Mouse (Mus musculus) heart, embryonic 13.5 days (tissue): ENCODE measurements at regions not wholly inside any gene's neighbourhood (a gene's known extent, or its start where the extent isn't known, plus 50 kb on each side); places are given as distances from the start of the nearest gene placed in this dataset.
"Not testable (repeated sequence)": the region's sequence is repeated elsewhere in the genome, so short reads cannot be mapped to it uniquely, and the experiment has no call there.

Experiments used
- ATAC-seq: fragments of 200-750 bp; cut with Nextera tagmentation; 2 replicates; pipeline ENCODE4 v1.8.0; 2017; ENCODE audit warnings: moderate TSS enrichment; ENCODE audit not compliant: insufficient number of reproducible peaks, low FRiP score, low TSS enrichment; ENCODE audit errors: extremely low read depth
- H3K27ac ChIP-seq: fragments of 300-500 bp; sonication (generic); replicated peaks from 2 replicates; pipeline ENCODE4 v1.5.1; 2015; ENCODE audit warnings: moderate library complexity, mild to moderate bottlenecking, inconsistent platforms
- H3K27me3 ChIP-seq: fragments of 300-500 bp; sonication (generic); replicated peaks from 2 replicates; pipeline ENCODE4 v1.6.1; 2015; ENCODE audit warnings: mild to moderate bottlenecking, inconsistent platforms
- H3K36me3 ChIP-seq: fragments of 300-500 bp; sonication (generic); 2 replicates; pipeline ENCODE4 v1.6.1; 2015; ENCODE audit warnings: mild to moderate bottlenecking, inconsistent platforms
- H3K4me1 ChIP-seq: fragments of 300-500 bp; sonication (generic); 2 replicates; pipeline ENCODE4 v1.6.1; 2015; ENCODE audit warnings: inconsistent platforms
- H3K4me2 ChIP-seq: fragments of 300-500 bp; sonication (generic); 2 replicates; pipeline ENCODE4 v1.6.1; 2015; ENCODE audit warnings: inconsistent platforms, mild to moderate bottlenecking, moderate library complexity
- H3K4me3 ChIP-seq: fragments of 300-500 bp; sonication (generic); 2 replicates; pipeline ENCODE4 v1.5.1; 2015; ENCODE audit warnings: moderate library complexity, mild to moderate bottlenecking, inconsistent platforms
- H3K9ac ChIP-seq: fragments of 300-500 bp; sonication (generic); 2 replicates; pipeline ENCODE4 v1.6.1; 2015; ENCODE audit warnings: inconsistent platforms, mild to moderate bottlenecking, moderate library complexity
- H3K9me3 ChIP-seq: fragments of 300-500 bp; sonication (generic); 2 replicates; pipeline ENCODE4 v1.6.1; 2016; ENCODE audit warnings: inconsistent platforms
- WGBS: fragments of 180-500 bp; shearing (Covaris S2); methylation state at CpG from one replicate; pipeline ENCODE4 v1.1.7; 2015; ENCODE audit warnings: mixed read lengths; 5-methylcytosine and 5-hydroxymethylcytosine counted together

- Histone ChIP-seq H3K9me3 (no peaks in the 10 kb centered on the region), H3K4me1 (no peaks in the 10 kb centered on the region), H3K4me3 (no peak overlapping the region), H3K36me3 (no peaks in the 10 kb centered on the region), H3K4me2 (no peak overlapping the region), H3K27me3 (no peaks in the 10 kb centered on the region), H3K9ac (no peak overlapping the region), H3K27ac (no peak overlapping the region)
- no peak for ATAC-seq
- 55% methylated on average over 1 of the region's 1 CpGs for WGBS
Measured at GRCm38 (mm10) chrX:18960465-18960864, 499.3 kb upstream of the 4930578C19Rik start.

DNA sequence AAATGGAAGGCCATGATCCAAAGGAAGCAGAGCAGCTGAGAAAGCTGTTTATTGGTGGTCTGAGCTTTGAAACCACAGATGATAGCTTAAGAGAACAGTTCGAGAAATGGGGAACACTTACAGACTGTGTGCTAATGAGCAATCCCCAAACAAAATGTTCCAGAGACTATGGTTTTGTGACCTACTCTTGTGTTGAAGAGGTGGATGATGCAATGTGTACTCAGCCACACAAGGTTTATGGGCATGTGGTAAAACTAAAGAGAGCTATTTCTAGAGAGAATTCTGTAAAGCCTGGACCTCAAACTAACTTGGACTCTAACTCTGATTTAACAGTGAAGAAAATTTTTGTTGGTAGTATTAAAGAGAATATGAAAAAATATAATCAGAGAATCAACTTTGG is 481.4 kb upstream of the 4930578C19Rik start:
- Histone ChIP-seq H3K36me3 (no peaks in the 10 kb centered on the region), H3K4me2 (no peak overlapping the region), H3K9me3 (no peaks in the 10 kb centered on the region), H3K4me1 (no peaks in the 10 kb centered on the region), H3K27ac (no peak overlapping the region), H3K27me3 (no peaks in the 10 kb centered on the region), H3K9ac (no peak overlapping the region), H3K4me3 (no peak overlapping the region)
- 57% methylated on average over 1 of the region's 1 CpGs for WGBS
- no peak for ATAC-seq

GRCm38 (mm10) chrX:18933340-18933739 is 472.1 kb upstream of the 4930578C19Rik start:
- H3K4me3 ChIP-seq: no peak overlapping the region
- no peak for ATAC-seq
- no peaks in the 10 kb centered on the region for H3K4me1 ChIP-seq
- H3K36me3 ChIP-seq: no peaks in the 10 kb centered on the region
- 35% methylated on average over 1 of the region's 1 CpGs for WGBS
- no peak overlapping the region for H3K4me2 ChIP-seq
- H3K9me3 ChIP-seq: no peaks in the 10 kb centered on the region
- no peaks in the 10 kb centered on the region for H3K27me3 ChIP-seq
- H3K9ac ChIP-seq: no peak overlapping the region
- no peak overlapping the region for H3K27ac ChIP-seq

DNA sequence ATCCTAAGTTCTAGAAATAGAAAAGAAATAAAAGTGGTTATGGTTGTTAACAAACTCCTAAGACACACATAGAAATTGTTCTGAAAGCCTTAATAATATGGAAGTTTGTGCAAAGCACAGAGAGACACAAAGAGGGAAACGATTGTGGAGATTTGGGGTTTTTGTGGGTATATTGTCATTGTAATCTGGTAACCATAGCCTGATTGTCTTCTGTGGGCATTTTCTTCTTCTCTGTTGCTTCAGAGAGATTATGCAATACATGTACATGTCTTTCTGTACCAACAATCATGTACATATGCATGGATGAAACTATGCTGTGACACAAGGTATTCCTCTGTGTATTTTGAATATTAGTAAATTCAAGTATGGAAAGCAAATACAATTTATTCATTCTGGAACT is 461.9 kb upstream of the 4930578C19Rik start:
- WGBS: 69% methylated on average over 1 of the region's 1 CpGs
- Histone ChIP-seq H3K27ac (no peak overlapping the region), H3K4me2 (no peak overlapping the region), H3K36me3 (no peaks in the 10 kb centered on the region), H3K4me1 (no peaks in the 10 kb centered on the region), H3K27me3 (no peaks in the 10 kb centered on the region), H3K9me3 (no peaks in the 10 kb centered on the region), H3K4me3 (no peak overlapping the region), H3K9ac (no peak overlapping the region)
- no peak for ATAC-seq

DNA sequence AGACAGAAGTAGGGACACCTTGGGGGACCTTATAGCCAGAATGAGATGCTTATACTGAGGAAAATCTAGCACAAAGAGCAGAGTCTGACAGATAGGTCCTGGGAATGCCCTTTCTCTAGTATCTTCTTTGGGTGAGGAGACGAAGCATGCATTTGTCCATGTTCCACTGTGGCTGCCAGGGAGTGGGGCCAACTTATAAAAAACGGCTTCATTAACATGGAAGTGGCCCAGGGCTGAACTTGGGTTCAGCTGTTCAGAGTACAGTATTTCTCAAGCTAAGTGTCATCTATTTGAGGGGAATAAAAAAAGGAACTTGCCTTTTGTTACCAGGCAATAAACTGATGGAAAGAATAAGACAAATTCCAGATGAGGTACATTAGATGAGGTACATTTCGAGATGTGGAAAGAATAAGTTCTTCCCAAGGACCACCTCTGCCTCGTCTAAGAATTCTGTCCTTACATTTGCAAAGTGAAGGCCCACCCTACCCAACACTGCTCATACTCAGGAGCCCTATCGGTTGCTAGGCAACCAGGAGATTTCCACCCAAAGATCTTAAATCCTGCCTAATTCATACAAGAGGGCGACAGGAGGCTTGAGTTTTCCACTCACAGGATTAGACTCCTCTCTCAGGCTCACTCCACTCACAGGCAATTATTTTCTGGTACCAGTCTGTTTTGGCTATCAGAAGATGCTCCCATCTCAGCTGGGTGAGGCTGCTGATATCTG is 460.3 kb upstream of the 4930578C19Rik start:
- Histone ChIP-seq H3K27ac (no peak overlapping the region), H3K4me3 (no peak overlapping the region), H3K4me1 (no peaks in the 10 kb centered on the region), H3K9ac (no peak overlapping the region), H3K36me3 (no peaks in the 10 kb centered on the region), H3K9me3 (no peaks in the 10 kb centered on the region), H3K4me2 (no peak overlapping the region), H3K27me3 (no peaks in the 10 kb centered on the region)
- no peak for ATAC-seq
- 54% methylated on average over 6 of the region's 6 CpGs for WGBS

GRCm38 (mm10) chrX:18882784-18883171 is 421.6 kb upstream of the 4930578C19Rik start:
- Histone ChIP-seq H3K27ac (no peak overlapping the region), H3K4me3 (no peak overlapping the region)

GRCm38 (mm10) chrX:18882088-18882783 is 421.0 kb upstream of the 4930578C19Rik start:
- H3K27ac ChIP-seq: no peak overlapping the region
- ATAC-seq: no peak
- no peaks in the 10 kb centered on the region for H3K36me3 ChIP-seq
- H3K4me1 ChIP-seq: no peaks in the 10 kb centered on the region
- WGBS: 47% methylated on average over 8 of the region's 8 CpGs
- no peaks in the 10 kb centered on the region for H3K27me3 ChIP-seq
- H3K9me3 ChIP-seq: no peaks in the 10 kb centered on the region
- H3K4me2 ChIP-seq: no peak overlapping the region
- no peak overlapping the region for H3K4me3 ChIP-seq
- no peak overlapping the region for H3K9ac ChIP-seq

More at GRCm38 (mm10) chrX:18882784-18883171, 421.6 kb upstream of the 4930578C19Rik start:
- H3K4me1 ChIP-seq: no peaks in the 10 kb centered on the region
- no peak overlapping the region for H3K9ac ChIP-seq
- ATAC-seq: no peak
- H3K27me3 ChIP-seq: no peaks in the 10 kb centered on the region
- 57% methylated on average over 2 of the region's 2 CpGs for WGBS
- no peaks in the 10 kb centered on the region for H3K36me3 ChIP-seq
- H3K4me2 ChIP-seq: no peak overlapping the region
- H3K9me3 ChIP-seq: no peaks in the 10 kb centered on the region

GRCm38 (mm10) chrX:18875734-18876133 is 414.5 kb upstream of the 4930578C19Rik start:
- Histone ChIP-seq H3K4me2 (no peak overlapping the region), H3K36me3 (no peaks in the 10 kb centered on the region), H3K4me1 (no peaks in the 10 kb centered on the region), H3K27ac (no peak overlapping the region), H3K9ac (no peak overlapping the region), H3K27me3 (no peaks in the 10 kb centered on the region), H3K9me3 (no peaks in the 10 kb centered on the region), H3K4me3 (no peak overlapping the region)
- 76% methylated on average over 1 of the region's 1 CpGs for whole genome bisulfite sequencing
- ATAC-seq: no peak

DNA sequence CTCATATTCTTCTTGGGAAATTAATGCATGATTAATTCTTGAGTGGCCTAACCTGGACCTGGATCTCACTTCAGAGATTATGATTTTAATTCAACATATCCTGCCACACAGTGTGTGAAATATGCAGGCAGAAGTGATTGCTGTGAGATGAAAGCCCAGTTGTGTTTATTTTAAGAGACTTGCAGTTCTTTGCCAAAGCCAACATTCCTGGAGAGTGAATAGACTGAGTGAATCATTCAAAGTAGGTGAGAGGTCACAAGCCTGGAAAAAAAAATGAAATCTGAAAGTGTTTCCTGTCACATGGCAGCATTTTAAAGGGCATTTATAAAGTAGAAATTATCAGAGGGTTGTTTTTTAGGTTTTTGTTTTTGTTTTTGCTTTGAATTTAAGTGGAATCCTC is 412.9 kb upstream of the 4930578C19Rik start:
- ATAC-seq: no peak
- no peaks in the 10 kb centered on the region for H3K27me3 ChIP-seq
- no peaks in the 10 kb centered on the region for H3K36me3 ChIP-seq

GRCm38 (mm10) chrX:18838668-18839067 is 377.5 kb upstream of the 4930578C19Rik start:
- no peak overlapping the region for H3K9ac ChIP-seq
- no peaks in the 10 kb centered on the region for H3K4me1 ChIP-seq
- no peak for ATAC-seq
- no peaks in the 10 kb centered on the region for H3K9me3 ChIP-seq
- no peaks in the 10 kb centered on the region for H3K27me3 ChIP-seq
- WGBS: 40% methylated on average over 3 of the region's 3 CpGs
- H3K4me2 ChIP-seq: no peak overlapping the region
- no peak overlapping the region for H3K4me3 ChIP-seq
- H3K36me3 ChIP-seq: no peaks in the 10 kb centered on the region
- no peak overlapping the region for H3K27ac ChIP-seq

More for the DNA sequence above, 412.9 kb upstream of the 4930578C19Rik start:
- Histone ChIP-seq H3K4me2 (no peak overlapping the region), H3K4me1 (no peaks in the 10 kb centered on the region), H3K9me3 (no peaks in the 10 kb centered on the region), H3K27ac (peak overlapping the region; percentile 72), H3K9ac (no peak overlapping the region), H3K4me3 (no peak overlapping the region)

DNA sequence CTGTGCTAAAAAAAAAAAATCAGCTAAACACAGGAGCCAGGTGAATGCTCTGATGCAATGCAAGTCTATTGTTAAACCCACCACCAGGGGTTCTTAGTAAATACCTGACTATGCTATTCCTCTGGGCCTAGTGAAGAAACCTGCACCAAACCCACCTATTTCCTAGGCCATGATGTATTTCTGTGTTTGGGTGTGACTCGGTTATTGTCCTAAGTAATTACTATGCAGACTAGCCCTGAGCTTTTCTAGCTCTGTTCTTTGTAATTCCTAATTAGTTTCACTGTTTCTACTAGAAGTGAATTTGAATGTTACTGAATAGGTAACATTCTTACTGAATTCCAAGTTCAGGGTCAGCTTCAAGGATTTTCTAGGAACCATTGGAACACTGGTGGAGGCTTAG is 363.8 kb upstream of the 4930578C19Rik start:
- not testable (repeated sequence) for H3K4me3 ChIP-seq, H3K4me2 ChIP-seq, H3K27ac ChIP-seq, H3K4me1 ChIP-seq, ATAC-seq, H3K9me3 ChIP-seq, H3K36me3 ChIP-seq, H3K27me3 ChIP-seq, H3K9ac ChIP-seq
- WGBS: 80% methylated on average over 1 of the region's 1 CpGs

DNA sequence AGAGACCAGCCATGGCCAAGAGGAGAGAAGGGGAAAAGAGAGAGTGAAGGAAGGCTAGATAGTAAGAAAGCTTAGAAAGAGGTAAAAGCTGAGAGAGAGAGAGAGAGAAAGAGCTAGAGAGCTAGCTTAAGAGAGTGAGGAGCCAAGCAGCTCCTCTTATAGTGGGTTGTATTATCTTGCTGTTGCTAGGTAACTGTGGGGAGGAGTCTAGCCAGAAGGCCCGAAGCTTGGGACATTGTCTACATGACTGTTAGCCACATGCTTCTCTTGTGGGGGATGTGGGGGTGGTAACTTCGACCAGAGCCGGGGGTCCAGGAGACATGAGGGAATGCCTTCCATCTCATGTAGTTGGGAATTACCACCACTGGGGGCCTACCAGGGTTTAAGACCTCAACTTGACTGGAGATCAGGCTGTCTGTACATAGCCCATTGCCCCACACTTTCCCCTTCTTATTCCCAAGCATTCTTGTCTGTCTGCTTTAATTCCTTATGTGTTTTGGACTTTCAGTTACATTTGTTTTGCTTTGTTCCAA is 353.3 kb upstream of the 4930578C19Rik start:
- 46% methylated on average over 3 of the region's 3 CpGs for WGBS
- no peaks in the 10 kb centered on the region for H3K4me1 ChIP-seq

More for the DNA sequence above, 353.3 kb upstream of the 4930578C19Rik start:
- Histone ChIP-seq H3K27ac (no peak overlapping the region), H3K36me3 (no peaks in the 10 kb centered on the region), H3K9ac (no peak overlapping the region), H3K4me2 (no peak overlapping the region), H3K9me3 (no peaks in the 10 kb centered on the region), H3K27me3 (no peaks in the 10 kb centered on the region), H3K4me3 (no peak overlapping the region)
- ATAC-seq: no peak
